Mouse (Mus musculus) layer of hippocampus, postnatal 14 days (tissue): ENCODE data around the gene Ankrd9. TPM values are rescaled to one million over a fixed set of nuclear protein-coding genes. Genes with fewer than 3 reads are reported as not detected.

Experiments
- DNase-seq, 2 experiments: peaks; one replicate each; pipeline ENCODE4 v3.0.0; 2021 to 2022; ENCODE audit warnings: low spot score in 2 of 2, mixed read lengths in 1 of 2
- total RNA-seq, 2 experiments: library from RNA; stranded (reverse); gene quantifications; 2 replicates each; pipeline ENCODE4 v1.2.3; 2021

Ankrd9 gene
- total RNA-seq, 2 experiments from 2014 or later: 9.6 to 10.1 TPM

GRCm38 (mm10) chr12:110991361-110992127, 12.7 kb upstream of the Ankrd9 start:
- DNase-seq: peak; percentile 34 to 36

DNA sequence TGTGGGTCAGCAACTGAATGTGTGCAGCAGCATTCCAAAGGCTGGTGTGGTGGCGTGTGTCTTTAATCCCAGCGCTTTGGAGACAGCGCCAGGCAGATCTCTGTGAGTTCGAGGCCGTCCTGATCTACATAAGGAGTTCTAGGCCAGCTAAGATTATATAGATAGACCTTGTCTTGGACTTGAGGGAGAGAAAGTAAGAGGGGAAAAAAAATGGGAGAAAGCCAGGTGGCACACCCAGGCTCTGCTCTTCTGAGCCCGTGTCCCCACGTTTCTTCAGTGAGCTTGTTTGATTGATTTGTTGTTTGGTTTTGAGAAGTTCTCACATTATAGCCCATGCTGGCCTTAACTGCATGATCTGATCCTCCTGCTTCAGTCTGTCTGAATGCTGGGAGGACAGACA, 11.7 kb upstream of the Ankrd9 start:
- no peak for DNase-seq

- DNase-seq: no peak
Measured at GRCm38 (mm10) chr12:110989409-110989808, 10.6 kb upstream of the Ankrd9 start.

DNA sequence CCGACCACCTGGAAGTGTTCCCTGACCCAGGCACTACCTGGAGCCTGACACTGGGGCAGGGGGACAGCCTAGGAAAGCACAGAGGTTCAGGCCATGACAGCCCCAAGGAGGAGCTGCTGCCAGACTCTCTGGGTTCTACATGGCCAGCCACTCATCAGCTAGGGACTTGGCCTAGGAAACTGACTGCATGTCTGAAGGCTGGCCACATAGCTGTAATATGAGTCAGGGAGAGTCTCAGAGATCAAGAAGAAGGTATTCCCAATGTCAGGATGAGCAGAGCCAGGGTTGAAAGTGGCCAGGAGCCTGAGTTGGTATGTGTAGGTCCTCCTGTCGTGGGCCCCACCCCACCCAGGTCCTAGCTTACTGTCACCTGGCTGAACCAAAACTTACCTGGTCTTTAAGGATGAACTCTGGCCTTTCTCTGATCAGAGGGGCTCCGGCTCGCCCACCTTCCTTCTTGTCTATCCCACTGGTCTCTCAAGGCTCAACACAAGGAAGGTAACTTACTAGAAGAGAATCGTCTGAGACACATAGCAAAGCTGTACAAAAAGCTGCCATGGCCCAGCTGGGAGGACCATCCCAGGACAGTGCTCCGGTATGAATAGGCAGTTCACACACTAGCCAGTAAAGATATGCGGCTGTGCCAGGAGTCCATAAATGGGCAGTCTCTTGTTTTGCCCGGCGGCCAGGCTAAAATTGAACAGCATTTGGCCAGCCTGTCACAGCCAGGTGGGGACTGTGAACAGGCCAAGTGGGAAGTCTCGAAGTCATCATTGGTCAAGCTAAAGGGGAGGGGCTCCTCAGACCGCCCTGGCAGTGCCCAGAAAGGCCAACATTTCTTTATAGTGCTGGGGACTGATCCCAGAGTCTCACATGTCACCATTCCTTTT, 7.9 kb upstream of the Ankrd9 start:
- no peak for DNase-seq

DNA sequence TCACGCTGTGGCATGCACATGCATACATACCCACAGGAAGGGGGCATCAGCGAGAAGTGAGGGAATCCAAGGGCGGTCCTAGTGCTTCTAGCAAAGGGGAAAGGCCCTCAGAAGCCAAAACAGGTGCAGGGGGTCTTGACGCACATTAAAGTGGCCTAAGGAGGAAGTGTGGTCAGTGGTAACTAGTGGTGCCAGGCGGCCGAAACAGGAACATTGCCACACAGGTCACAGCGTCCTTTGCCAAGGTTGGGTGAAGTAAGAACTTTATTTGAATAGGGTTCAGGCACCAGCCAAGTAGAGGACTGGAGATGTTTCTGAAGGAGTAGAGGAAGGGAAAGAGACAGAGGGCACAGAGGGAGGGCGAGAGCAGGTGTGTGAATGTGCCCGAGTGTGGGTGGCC, 6.3 kb upstream of the Ankrd9 start:
- no peak for DNase-seq

DNA sequence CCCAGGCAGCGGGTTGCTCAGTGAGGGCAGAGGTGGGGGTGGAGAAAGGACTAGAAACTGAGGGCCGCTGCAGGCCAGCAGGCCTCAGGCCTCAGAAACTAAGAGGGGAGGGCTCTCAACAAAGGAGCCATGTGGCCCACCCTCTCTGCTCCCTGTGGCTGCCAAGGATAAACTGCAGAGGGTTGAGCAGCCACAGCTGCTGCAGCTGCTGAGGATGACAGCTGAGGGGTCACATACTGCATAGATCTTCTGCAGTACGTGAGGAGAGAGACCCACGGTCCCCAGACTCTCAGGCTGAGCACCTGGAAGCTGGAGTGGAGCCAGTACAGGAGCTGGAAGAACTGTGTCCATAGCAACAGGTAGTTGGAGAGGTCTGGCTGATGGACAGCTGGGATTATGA, 5.8 kb upstream of the Ankrd9 start:
- DNase-seq: no peak

- no peak for DNase-seq
Measured at GRCm38 (mm10) chr12:110983714-110984113, 4.9 kb upstream of the Ankrd9 start.

DNA sequence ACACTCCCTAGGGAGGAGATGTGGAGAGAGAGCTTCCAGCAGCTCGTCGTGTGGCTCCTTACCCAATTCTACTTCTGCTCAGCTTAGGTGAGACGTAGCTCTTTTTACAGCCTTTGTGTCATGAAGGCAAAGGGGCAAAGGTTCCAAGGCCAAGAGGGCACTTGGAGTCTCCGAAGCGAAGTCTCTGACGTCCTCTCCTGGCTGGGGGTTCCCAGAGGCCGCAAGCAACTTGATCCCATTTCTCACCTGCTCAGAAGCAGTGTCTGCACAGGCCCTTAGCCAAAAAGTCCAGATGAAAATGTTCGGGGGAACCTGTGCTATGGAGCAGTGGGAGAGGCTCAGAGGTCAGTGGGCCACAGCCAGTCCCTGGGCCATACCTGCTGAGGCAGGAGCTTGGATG, 4.2 kb upstream of the Ankrd9 start:
- no peak for DNase-seq

GRCm38 (mm10) chr12:110981736-110982135, 2.9 kb upstream of the Ankrd9 start:
- no peak for DNase-seq

GRCm38 (mm10) chr12:110979808-110980207, 968 bp upstream of the Ankrd9 start:
- DNase-seq: no peak

DNA sequence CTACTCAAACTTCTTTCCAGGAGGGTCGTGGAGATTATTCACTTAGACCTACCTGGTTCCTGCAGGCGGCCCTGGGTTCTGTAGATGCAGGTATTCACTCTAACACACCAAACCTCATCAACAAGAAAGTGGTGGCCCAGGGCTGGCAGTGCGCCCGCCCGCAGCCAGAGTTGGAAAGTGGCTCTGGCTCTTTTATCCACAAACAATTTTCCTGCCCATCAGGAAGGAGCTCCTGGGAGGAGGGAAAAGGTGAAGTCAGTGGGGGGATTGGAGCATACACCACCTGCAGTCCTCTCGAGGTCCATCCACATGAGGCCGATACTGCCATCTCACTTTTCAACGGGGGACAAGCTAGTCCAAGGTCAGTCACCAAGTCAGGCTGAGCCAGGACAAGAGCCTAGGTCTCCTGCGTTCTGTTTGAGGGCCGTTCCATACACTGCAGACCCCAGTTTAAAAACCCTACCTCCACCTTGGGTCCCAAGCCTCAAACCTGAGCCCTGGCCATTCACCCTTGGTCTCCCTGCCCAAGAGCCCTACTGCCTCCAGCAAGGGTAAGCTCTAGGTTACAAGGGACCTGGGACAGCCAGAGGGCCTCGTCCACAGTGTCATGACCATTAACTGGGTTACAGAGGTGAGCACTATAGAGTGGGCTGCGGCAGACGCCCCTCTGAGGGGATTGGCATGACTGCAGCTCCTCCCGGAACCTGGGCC, 789 bp downstream of the Ankrd9 start:
- no peak for DNase-seq

- no peak for DNase-seq
Measured at GRCm38 (mm10) chr12:110977345-110977733, 1.5 kb downstream of the Ankrd9 start.

- DNase-seq: no peak
Measured at GRCm38 (mm10) chr12:110976589-110977344, 2.1 kb downstream of the Ankrd9 start.

- DNase-seq: no peak
Measured at GRCm38 (mm10) chr12:110975838-110976468, 2.9 kb downstream of the Ankrd9 start.

- DNase-seq: no peak
Measured at GRCm38 (mm10) chr12:110975385-110975784, 3.5 kb downstream of the Ankrd9 start.

- no peak for DNase-seq
Measured at GRCm38 (mm10) chr12:110974726-110975125, 4.1 kb downstream of the Ankrd9 start.

- no peak for DNase-seq
Measured at GRCm38 (mm10) chr12:110974295-110974694, 4.5 kb downstream of the Ankrd9 start.

GRCm38 (mm10) chr12:110973829-110974228, 5.0 kb downstream of the Ankrd9 start:
- DNase-seq: no peak

- no peak for DNase-seq
Measured at GRCm38 (mm10) chr12:110971972-110972371, 6.9 kb downstream of the Ankrd9 start.

GRCm38 (mm10) chr12:110970408-110970807, 8.4 kb downstream of the Ankrd9 start:
- no peak for DNase-seq
